ENCODE assay signal across 9 mouse cellular contexts in genomic region chr11:57519304-57519703, GRCm38 (mm10). TPM values are rescaled to one million over a fixed set of nuclear protein-coding genes. Genes with fewer than 3 reads are reported as not detected.
DNase-seq lines count a peak whose midpoint lies in the region; ATAC-seq lines count a peak whose summit lies in the region.
"Had no signal": no experiment of that assay in that cellular context is flagged by ENCODE, and none has a peak within 500 bp of the region (broad histone marks: within the 10 kb centered on the region; RNA-seq: fewer than 3 reads in every experiment).

No protein-coding gene starts in this region.

- no peak for ATAC-seq in liver, embryonic 11.5 days (replicated peaks; ENCODE audit: low FRiP score)
- no peak for ATAC-seq in embryonic facial prominence, embryonic 14.5 days (ENCODE audit: low read depth)
- no peak for ATAC-seq in intestine, embryonic 15.5 days
- no peak for ATAC-seq in neural tube, embryonic 12.5 days (ENCODE audit: low FRiP score, low read depth)
- no peak for ATAC-seq in inflammation-experienced regulatory T-cells, adult 6 months

- no peaks in the 10 kb centered on the region for H3K9me3 ChIP-seq in liver, embryonic 11.5 days (ENCODE audit: control insufficient read depth, low read length)
- no peaks in the 10 kb centered on the region for H3K9me3 ChIP-seq in embryonic facial prominence, embryonic 14.5 days (ENCODE audit: control insufficient read depth, low read length)
- H3K9me3 ChIP-seq in intestine, embryonic 15.5 days, result no peaks in the 10 kb centered on the region
- no peaks in the 10 kb centered on the region for H3K9me3 ChIP-seq in neural tube, embryonic 12.5 days

- H3K4me2 ChIP-seq in liver, embryonic 11.5 days, result peak overlapping the region; percentile 77
- H3K4me2 ChIP-seq in embryonic facial prominence, embryonic 14.5 days (ENCODE audit: low read depth, low read length), result peak overlapping the region; percentile 74
- peak overlapping the region; percentile 55 for H3K4me2 ChIP-seq in intestine, embryonic 15.5 days (replicated peaks)
- H3K4me2 ChIP-seq in neural tube, embryonic 12.5 days (replicated peaks), result peak overlapping the region; percentile 73

- WGBS in liver, embryonic 11.5 days, result 73% methylated on average over 5 of the region's 5 CpGs
- WGBS in embryonic facial prominence, embryonic 14.5 days, result 70% methylated on average over 5 of the region's 5 CpGs
- WGBS in intestine, embryonic 15.5 days, result 69% methylated on average over 5 of the region's 5 CpGs
- 75% methylated on average over 5 of the region's 5 CpGs for WGBS in neural tube, embryonic 12.5 days

- H3K9ac ChIP-seq in liver, embryonic 11.5 days (ENCODE audit: low read depth, low read length), result peak overlapping the region; percentile 85; the same call in 1 of the 2 replicates
- H3K9ac ChIP-seq in embryonic facial prominence, embryonic 14.5 days (ENCODE audit: low read depth, low read length), result peak overlapping the region; percentile 86
- peak overlapping the region; percentile 61 for H3K9ac ChIP-seq in intestine, embryonic 15.5 days
- H3K9ac ChIP-seq in neural tube, embryonic 12.5 days, result peak overlapping the region; percentile 81

- H3K27ac ChIP-seq in liver, embryonic 11.5 days (ENCODE audit: low read depth, low read length), result no peak overlapping the region
- H3K27ac ChIP-seq in embryonic facial prominence, embryonic 14.5 days (replicated peaks; ENCODE audit: low read depth, low read length), result no peak overlapping the region
- H3K27ac ChIP-seq in intestine, embryonic 15.5 days, result no peak overlapping the region
- no peak overlapping the region for H3K27ac ChIP-seq in neural tube, embryonic 12.5 days

- H3K4me3 ChIP-seq in liver, embryonic 11.5 days (ENCODE audit: low read depth, low read length), result peak overlapping the region; percentile 93
- peak overlapping the region; percentile 91 for H3K4me3 ChIP-seq in embryonic facial prominence, embryonic 14.5 days (ENCODE audit: low read depth, low read length)
- peak overlapping the region; percentile 60 for H3K4me3 ChIP-seq in intestine, embryonic 15.5 days (replicated peaks)
- peak overlapping the region; percentile 81 for H3K4me3 ChIP-seq in neural tube, embryonic 12.5 days

- H3K36me3 ChIP-seq in liver, embryonic 11.5 days (ENCODE audit: control insufficient read depth, insufficient read depth, low read length), result no peaks in the 10 kb centered on the region; the same call in 1 of the 2 replicates
- H3K36me3 ChIP-seq in embryonic facial prominence, embryonic 14.5 days (ENCODE audit: control insufficient read depth, insufficient read depth, low read length), result 0 out of 2 replicates have a peak, but pooled peaks cover 22% of the 10 kb centered on the region
- H3K36me3 ChIP-seq in intestine, embryonic 15.5 days, result no peaks in the 10 kb centered on the region
- peaks cover 6% of the 10 kb centered on the region; the same call in 1 of the 2 replicates for H3K36me3 ChIP-seq in neural tube, embryonic 12.5 days

- no peaks in the 10 kb centered on the region for H3K27me3 ChIP-seq in liver, embryonic 11.5 days (replicated peaks; ENCODE audit: control insufficient read depth, insufficient read depth, low read length)
- no peaks in the 10 kb centered on the region for H3K27me3 ChIP-seq in embryonic facial prominence, embryonic 14.5 days (replicated peaks; ENCODE audit: control insufficient read depth, insufficient read depth, low read length)
- no peaks in the 10 kb centered on the region for H3K27me3 ChIP-seq in intestine, embryonic 15.5 days (replicated peaks)
- no peaks in the 10 kb centered on the region for H3K27me3 ChIP-seq in neural tube, embryonic 12.5 days (replicated peaks)

- DNase-seq in liver, embryonic 11.5 days (ENCODE audit: low spot score), result no peak
- no peak for DNase-seq in liver
- DNase-seq in embryonic facial prominence, embryonic 14.5 days (ENCODE audit: low spot score), result no peak
- no peak for DNase-seq in layer of hippocampus, postnatal 14 days (ENCODE audit: low spot score in 2 of 2)
- no peak for DNase-seq in urinary bladder, adult 18-20 months (ENCODE audit: low spot score in 2 of 2)
- DNase-seq: kidney, postnatal 10 days had no signal

- peaks cover 14% of the 10 kb centered on the region for H3K4me1 ChIP-seq in liver, embryonic 11.5 days (replicated peaks; ENCODE audit: control insufficient read depth, insufficient read depth, low read length)
- H3K4me1 ChIP-seq in embryonic facial prominence, embryonic 14.5 days (ENCODE audit: control insufficient read depth, insufficient read depth, low read length), result peaks cover 4% of the 10 kb centered on the region; the same call in 1 of the 2 replicates
- H3K4me1 ChIP-seq in intestine, embryonic 15.5 days (replicated peaks), result 0 out of 2 replicates have a peak, but pooled peaks cover 4% of the 10 kb centered on the region
- H3K4me1 ChIP-seq in neural tube, embryonic 12.5 days, result peaks cover 13% of the 10 kb centered on the region

RNA-seq across cellular contexts. Expression of gene Mfap3, which starts 0.8 kb away (rescaled TPM):
- 28.0 and 28.9 TPM in 2 replicates for polyA plus RNA-seq in liver, embryonic 11.5 days (2014; fragmentation: Nextera tagmentation; extraction: Ambion mirVana)
- 41.0 and 44.4 TPM in 2 replicates for polyA plus RNA-seq in embryonic facial prominence, embryonic 14.5 days (2014; fragmentation: Nextera tagmentation; extraction: Ambion mirVana)
- 33.5 and 39.5 TPM in 2 replicates for polyA plus RNA-seq in intestine, embryonic 15.5 days (2015; fragmentation: Nextera tagmentation; extraction: Ambion mirVana)
- polyA plus RNA-seq in neural tube, embryonic 12.5 days (2016; fragmentation: Nextera tagmentation; extraction: Ambion mirVana), result 54.6 and 56.6 TPM in 2 replicates
- 10 to 100 TPM; 28.5 to 33.7 TPM for total RNA-seq in layer of hippocampus, postnatal 14 days (2021)
- polyA plus RNA-seq in inflammation-experienced regulatory T-cells, adult 6 months (2017; shearing (Covaris generic)), result 10 to 100 TPM; 32.1 to 45.2 (median 40.2) TPM

RNA-seq across cellular contexts. Expression of gene Fam114a2, which starts 0.9 kb away (rescaled TPM):
- polyA plus RNA-seq in liver, embryonic 11.5 days (2014; fragmentation: Nextera tagmentation; extraction: Ambion mirVana), result 36.7 and 43.4 TPM in 2 replicates
- polyA plus RNA-seq in embryonic facial prominence, embryonic 14.5 days (2014; fragmentation: Nextera tagmentation; extraction: Ambion mirVana), result 47.7 and 49.5 TPM in 2 replicates
- polyA plus RNA-seq in intestine, embryonic 15.5 days (2015; fragmentation: Nextera tagmentation; extraction: Ambion mirVana), result 81.4 and 83.0 TPM in 2 replicates
- polyA plus RNA-seq in neural tube, embryonic 12.5 days (2016; fragmentation: Nextera tagmentation; extraction: Ambion mirVana), result 89.9 and 93.2 TPM in 2 replicates
- total RNA-seq in layer of hippocampus, postnatal 14 days (2021), result 10 to 100 TPM; 34.0 to 35.6 TPM
- polyA plus RNA-seq in inflammation-experienced regulatory T-cells, adult 6 months (2017; shearing (Covaris generic)), result 100 to 1,000 TPM in 1 of 3 experiments, 10 to 100 TPM in 2; 67.8 to 107 (median 84.6) TPM
